Mouse (Mus musculus) CH12.LX (cell line): ENCODE measurements around the gene Gm26992. TPM values are rescaled to one million over a fixed set of nuclear protein-coding genes. Genes with fewer than 3 reads are reported as not detected.

ENCODE experiments used
- DNase-seq: peaks from one replicate; pipeline ENCODE4 v3.0.0-alpha.2; 2013; ENCODE audit errors: extremely low read depth
- H3K27ac ChIP-seq: 2 replicates; pipeline ENCODE4 v1.5.1; 2012; ENCODE audit warnings: low read depth, mild to moderate bottlenecking, control low read depth, moderate library complexity; ENCODE audit not compliant: insufficient read depth
- H3K27me3 ChIP-seq: replicated peaks from 2 replicates; pipeline ENCODE3; 2012; ENCODE audit warnings: inconsistent platforms
- H3K36me3 ChIP-seq, 2 experiments: replicated peaks in 1 of 2; 2 replicates each; pipeline versions ENCODE3 to v1.6.1; 2012; ENCODE audit warnings: inconsistent platforms in 1 of 2, low read length in 1 of 2, mild to moderate bottlenecking in 1 of 2, mixed read lengths in 1 of 2, moderate library complexity in 1 of 2; ENCODE audit not compliant: control insufficient read depth in 1 of 2, insufficient read depth in 1 of 2
- H3K4me1 ChIP-seq, 2 experiments: 2 replicates each; pipeline ENCODE4 v1.6.1; 2012; ENCODE audit warnings: inconsistent platforms in 1 of 2, moderate library complexity in 1 of 2; ENCODE audit not compliant: insufficient read depth in 2 of 2, control insufficient read depth in 1 of 2
- H3K4me2 ChIP-seq: 2 replicates; pipeline ENCODE4 v1.6.1; 2012; ENCODE audit warnings: low read depth, mild to moderate bottlenecking, control low read depth; ENCODE audit not compliant: poor library complexity, insufficient read depth, severe bottlenecking
- H3K4me3 ChIP-seq, 3 experiments: fragments of 150-350 bp in 1 of 3; sonication (generic) in 1 of 3; replicated peaks in 1 of 3; 2 replicates each; pipeline versions ENCODE3 to v1.5.1; 2011 to 2012; ENCODE audit warnings: low read depth in 2 of 3, low read length in 2 of 3, mild to moderate bottlenecking in 2 of 3, moderate library complexity in 2 of 3, control low read depth in 1 of 3, improper control_type of control experiment in 1 of 3, inconsistent platforms in 1 of 3, mixed read lengths in 1 of 3; ENCODE audit not compliant: poor library complexity in 1 of 3
- H3K79me2 ChIP-seq: replicated peaks from 2 replicates; pipeline ENCODE4 v1.6.1; 2012; ENCODE audit warnings: mild to moderate bottlenecking, moderate library complexity; ENCODE audit not compliant: control insufficient read depth, poor library complexity, insufficient read depth, severe bottlenecking; ENCODE audit errors: extremely low read depth
- H3K9ac ChIP-seq: 2 replicates; pipeline ENCODE4 v1.6.1; 2012; ENCODE audit warnings: low read depth, mild to moderate bottlenecking, control low read depth, moderate library complexity; ENCODE audit not compliant: insufficient read depth
- H3K9me3 ChIP-seq: replicated peaks from 2 replicates; pipeline ENCODE3; 2012; ENCODE audit warnings: low read length, inconsistent platforms, mixed read lengths
- BHLHE40 ChIP-seq: IDR thresholded peaks from 2 replicates; pipeline ENCODE4 v1.6.1; 2011; ENCODE audit warnings: mild to moderate bottlenecking, low read depth, low read length, improper control_type of control experiment
- CHD2 ChIP-seq: IDR thresholded peaks from 2 replicates; pipeline ENCODE4 v1.6.1; 2011; ENCODE audit warnings: low read length, improper control_type of control experiment
- CTCF ChIP-seq, 2 experiments: IDR thresholded peaks in 1 of 2; conservative IDR thresholded peaks in 1 of 2; 2 replicates each; pipeline ENCODE4 v1.5.1; 2011 to 2012; ENCODE audit warnings: low read depth in 2 of 2, low read length in 2 of 2, improper control_type of control experiment in 1 of 2, inconsistent platforms in 1 of 2, mild to moderate bottlenecking in 1 of 2, moderate library complexity in 1 of 2
- E2F4 ChIP-seq: IDR thresholded peaks from 2 replicates; pipeline ENCODE4 v1.6.1; 2011; ENCODE audit warnings: low read depth, low read length, improper control_type of control experiment; ENCODE audit not compliant: insufficient replicate concordance
- EP300 ChIP-seq: IDR thresholded peaks from 2 replicates; pipeline ENCODE4 v1.6.1; 2011; ENCODE audit warnings: low read length, improper control_type of control experiment
- ETS1 ChIP-seq: conservative IDR thresholded peaks from 2 replicates; pipeline ENCODE4 v1.6.1; 2012; ENCODE audit warnings: low read depth, mild to moderate bottlenecking, inconsistent platforms, low read length, improper control_type of control experiment, moderate library complexity
- IRF4 ChIP-seq: IDR thresholded peaks from 2 replicates; pipeline ENCODE4 v1.6.1; 2014; ENCODE audit warnings: low read depth, mild to moderate bottlenecking, inconsistent platforms, low read length, improper control_type of control experiment
- JUN ChIP-seq: IDR thresholded peaks from 2 replicates; pipeline ENCODE4 v1.6.1; 2011; ENCODE audit warnings: low read depth, mild to moderate bottlenecking, low read length, improper control_type of control experiment, moderate library complexity; ENCODE audit not compliant: insufficient read depth
- JUND ChIP-seq: conservative IDR thresholded peaks from 2 replicates; pipeline ENCODE4 v1.6.1; 2011; ENCODE audit warnings: low read depth, low read length, improper control_type of control experiment
- MAX ChIP-seq: IDR thresholded peaks from 2 replicates; pipeline ENCODE4 v1.6.1; 2011; ENCODE audit warnings: low read length, improper control_type of control experiment
- MEF2A ChIP-seq: IDR thresholded peaks from 2 replicates; pipeline ENCODE4 v1.6.1; 2014; ENCODE audit warnings: low read depth, mild to moderate bottlenecking, inconsistent platforms, low read length, improper control_type of control experiment, borderline replicate concordance
- MXI1 ChIP-seq: IDR thresholded peaks from 2 replicates; pipeline ENCODE4 v1.6.1; 2011; ENCODE audit warnings: mild to moderate bottlenecking, low read depth, low read length, improper control_type of control experiment
- NRF1 ChIP-seq: IDR thresholded peaks from 2 replicates; pipeline ENCODE4 v1.6.1; 2014; ENCODE audit warnings: low read depth, mild to moderate bottlenecking, inconsistent platforms, low read length, improper control_type of control experiment, moderate library complexity
- PAX5 ChIP-seq: IDR thresholded peaks from 2 replicates; pipeline ENCODE4 v1.6.1; 2012; ENCODE audit warnings: low read length, inconsistent platforms, mixed read lengths
- POLR2A ChIP-seq: IDR thresholded peaks from 2 replicates; pipeline ENCODE4 v1.6.1; 2011; ENCODE audit warnings: low read depth, mild to moderate bottlenecking, improper control_type of control experiment, low read length
- POLR2AphosphoS2 ChIP-seq: IDR thresholded peaks from 2 replicates; pipeline ENCODE4 v1.6.1; 2011; ENCODE audit warnings: low read depth, low read length, improper control_type of control experiment
- RAD21 ChIP-seq: IDR thresholded peaks from 2 replicates; pipeline ENCODE4 v1.6.1; 2011; ENCODE audit warnings: low read depth, mild to moderate bottlenecking, low read length, improper control_type of control experiment, moderate library complexity
- SMC3 ChIP-seq: IDR thresholded peaks from 2 replicates; pipeline ENCODE4 v1.6.1; 2011; ENCODE audit warnings: low read depth, low read length, improper control_type of control experiment
- TBP ChIP-seq: conservative IDR thresholded peaks from 2 replicates; pipeline ENCODE4 v1.6.1; 2011; ENCODE audit warnings: low read depth, low read length, improper control_type of control experiment
- ZC3H11A ChIP-seq: IDR thresholded peaks from 2 replicates; pipeline ENCODE4 v1.6.1; 2012; ENCODE audit warnings: low read depth, mild to moderate bottlenecking, inconsistent platforms, low read length, improper control_type of control experiment
- ZNF384 ChIP-seq: IDR thresholded peaks from 2 replicates; pipeline ENCODE4 v1.6.1; 2012; ENCODE audit warnings: low read depth, low read length, improper control_type of control experiment, inconsistent platforms
- dilution Hi-C: fragments of 300-500 bp; cut with MboI; formaldehyde crosslinking; loops from 2 replicates; pipeline ENCODE4 v1.14.3; 2020; ENCODE audit warnings: low sequenced_read_pairs; ENCODE audit not compliant: extremely low pct_unique_long_range_greater_than_20kb, extremely low pct_ligation_motif_present
- in situ Hi-C: fragments of 300-500 bp; cut with MboI; formaldehyde crosslinking; loops from 3 replicates; pipeline ENCODE4 v1.14.3; 2019; ENCODE audit warnings: low sequenced_read_pairs, low pct_ligation_motif_present, low pct_unique_long_range_greater_than_20kb, mixed read lengths
- polyA plus RNA-seq: library from polyadenylated mRNA; unstranded; fragments of >175 nt; gene quantifications from 2 replicates; pipeline ENCODE4 v1.2.1, GENCODE M21; 2012; ENCODE audit warnings: low read depth; ENCODE audit not compliant: insufficient read length
- total RNA-seq, 2 experiments: library from RNA; depleted of rRNA; stranded (reverse); fragments of 300-350 nt in 1 of 2; fragments of >200 nt in 1 of 2; gene quantifications; 2 replicates each; pipeline ENCODE4 v1.2.3; 2012 to 2014

Gm26992 gene
- total and polyA plus RNA-seq, 3 experiments: not detected

DNA sequence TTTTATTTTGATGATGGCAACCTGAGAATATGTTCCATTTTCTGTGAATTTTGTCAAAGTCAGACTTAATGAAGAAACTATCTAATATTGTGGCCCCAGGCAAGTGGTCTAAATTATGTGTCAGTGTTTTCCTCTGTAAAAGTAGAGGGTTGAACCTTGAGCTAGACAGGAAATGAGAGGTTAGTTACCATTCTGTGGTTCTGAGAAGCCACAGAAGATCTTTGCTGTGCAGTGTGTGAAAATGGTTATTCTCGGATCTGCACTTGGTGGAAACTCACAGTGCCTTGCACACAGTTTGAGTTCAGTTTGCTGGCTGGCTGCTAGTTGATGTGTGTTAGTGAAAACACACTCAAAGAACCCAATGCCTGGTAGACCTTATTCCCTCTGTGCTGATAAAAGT is 28.0 kb upstream of the Gm26992 start:
- no peaks in the 10 kb centered on the region for H3K9me3 ChIP-seq
- H3K27me3 ChIP-seq: no peaks in the 10 kb centered on the region
- no peak overlapping the region for H3K4me3 ChIP-seq
- peaks cover 0 to 7% of the 10 kb centered on the region in 2 experiments; a peak in 2 of 4 replicates for H3K4me1 ChIP-seq
- peak overlapping the region; percentile 22 for H3K4me2 ChIP-seq
- TF ChIP-seq CTCF (conservative IDR thresholded peaks at IDR 0.05 in 1 of 2, IDR thresholded peaks at IDR 0.05 in 1 of 2; ENCODE audit: low read depth in 2 of 2, low read length in 2 of 2) (no peak), NRF1 (no peak), TBP (no peak), BHLHE40 (no peak), POLR2A (no peak), RAD21 (no peak), ZC3H11A (no peak), MAX (no peak), EP300 (no peak), JUN (no peak), POLR2AphosphoS2 (no peak), MEF2A (no peak), IRF4 (no peak), E2F4 (no peak)
- TF ChIP-seq, all 38 proteins: peak for 0
- Histone ChIP-seq H3K36me3 (no peaks in the 10 kb centered on the region), H3K27ac (no peak overlapping the region), H3K79me2 (no peaks in the 10 kb centered on the region), H3K9ac (no peak overlapping the region)
- dilution Hi-C loops: no loop called here
- in situ Hi-C loops: no loop called here
- DNase-seq: peak; percentile 8

DNA sequence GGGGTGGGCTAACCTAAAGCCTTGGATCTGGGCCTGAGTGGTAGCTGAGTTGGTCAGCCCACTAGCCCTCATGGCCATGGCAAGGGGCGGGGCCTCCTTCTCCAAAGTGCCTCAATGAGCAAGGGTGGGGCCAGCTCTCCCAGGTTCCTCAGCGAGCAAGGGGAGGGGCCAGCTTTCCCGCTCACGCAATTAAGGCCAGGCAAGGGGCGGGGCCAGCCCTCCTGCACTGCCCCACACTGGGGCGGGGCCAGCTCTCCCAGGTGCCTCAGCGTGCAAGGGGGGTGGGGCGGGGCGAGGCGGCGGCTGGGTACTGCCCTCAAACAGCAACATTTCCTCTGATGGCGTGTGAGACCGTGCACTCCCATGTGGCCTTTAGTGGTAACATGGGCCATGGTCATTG is 16.8 kb upstream of the Gm26992 start:
- dilution Hi-C loops: no loop called here
- DNase-seq: no peak
- H3K4me1 ChIP-seq: peaks cover 0 to 5% of the 10 kb centered on the region in 2 experiments; a peak in 1 of 4 replicates
- in situ Hi-C loops: no loop called here
- H3K4me3 ChIP-seq: no peak overlapping the region
- TF ChIP-seq MAX (no peak), CHD2 (no peak), JUND (no peak), SMC3 (no peak), ZNF384 (no peak), MXI1 (no peak), POLR2A (no peak), ETS1 (no peak), RAD21 (no peak), PAX5 (no peak), NRF1 (no peak)
- H3K4me2 ChIP-seq: no peak overlapping the region
- H3K27ac ChIP-seq: no peak overlapping the region
- H3K36me3 ChIP-seq: no peaks in the 10 kb centered on the region
- no peaks in the 10 kb centered on the region for H3K79me2 ChIP-seq
- H3K9me3 ChIP-seq: no peaks in the 10 kb centered on the region
- no peak overlapping the region for H3K9ac ChIP-seq
- H3K27me3 ChIP-seq: no peaks in the 10 kb centered on the region
